In genomic region chr16:3933536-3933935, GRCm38 (mm10) we compare ENCODE assay signal across 20 mouse cellular contexts. TPM values are rescaled to one million over a fixed set of nuclear protein-coding genes. Genes with fewer than 3 reads are reported as not detected.
A peak's percentile ranks its signal among the peaks of the same experiment; 100 is the strongest.
DNase-seq lines count a peak whose midpoint lies in the region; ATAC-seq and TF ChIP-seq lines count a peak whose summit lies in the region.
"Had no signal": no experiment of that assay in that cellular context is flagged by ENCODE, and none has a peak within 500 bp of the region (broad histone marks: within the 10 kb centered on the region; RNA-seq: fewer than 3 reads in every experiment).

No protein-coding gene starts in this region.

- CTCF ChIA-PET in Patski (lab: Charles Lee): no interaction called here

- no peaks in the 10 kb centered on the region; the same call in 1 of the 2 replicates for H3K36me3 ChIP-seq in forebrain, embryonic 11.5 days (ENCODE audit: control insufficient read depth, insufficient read depth, low read length)
- peaks cover 85% of the 10 kb centered on the region for H3K36me3 ChIP-seq in forebrain, embryonic 10.5 days (replicated peaks)

- in situ Hi-C loops in Patski (cut with MboI; ENCODE audit: low pct_unique_long_range_greater_than_20kb): no loop called here

- no peaks in the 10 kb centered on the region for H3K9me3 ChIP-seq in forebrain, embryonic 11.5 days (ENCODE audit: control insufficient read depth, low read length)
- H3K9me3 ChIP-seq in forebrain, embryonic 10.5 days: no peaks in the 10 kb centered on the region
- H3K9me3 ChIP-seq: embryonic facial prominence, embryonic 10.5 days; forebrain, embryonic 15.5 days; heart, embryonic 12.5 days; hindbrain, embryonic 10.5 days; hindbrain, embryonic 15.5 days had no signal

- intact Hi-C loops in gastrocnemius, postnatal 36 days (cut with DNase I): no loop called here

- no peak for ATAC-seq in forebrain, embryonic 11.5 days (replicated peaks; ENCODE audit: low FRiP score)
- ATAC-seq in Patski: no peak
- no peak for ATAC-seq in megakaryocyte, adult 5-6 weeks (ENCODE audit: poor library complexity, severe bottlenecking)
- ATAC-seq: forebrain, embryonic 15.5 days; intestine, embryonic 16.5 days had no signal

- 96% methylated on average over 6 of the region's 6 CpGs for WGBS in forebrain, embryonic 11.5 days
- WGBS in forebrain, embryonic 10.5 days: 95% methylated on average over 6 of the region's 6 CpGs

- peak; percentile 27 for DNase-seq in forebrain, embryonic 11.5 days (ENCODE audit: low spot score)
- no peak for DNase-seq in forebrain, embryonic 10.5 days (ENCODE audit: extremely low spot score, low spot score)
- DNase-seq in 416B (ENCODE audit: low read depth) (peak; percentile 88), Patski (ENCODE audit: low read depth, low spot score) (peak; percentile 10)
- no peak for DNase-seq in gastrocnemius, postnatal 36 days
- DNase-seq in embryo, embryonic 10 days (ENCODE audit: low spot score): no peak
- DNase-seq: adrenal gland, postnatal 10 days; cerebellum, adult 18-20 months; cerebellum, adult 9-11 months; cerebellum, postnatal 36 days; gastrocnemius, postnatal 10 days had no signal

- no peak for TF ChIP-seq CTCF in Patski (IDR thresholded peaks at IDR 0.05)

- no peak overlapping the region for H3K27ac ChIP-seq in forebrain, embryonic 11.5 days (ENCODE audit: low read depth, low read length)
- no peak overlapping the region for H3K27ac ChIP-seq in forebrain, embryonic 10.5 days
- H3K27ac ChIP-seq: embryonic facial prominence, embryonic 10.5 days; forebrain, embryonic 15.5 days; hindbrain, embryonic 10.5 days; hindbrain, embryonic 15.5 days had no signal

- H3K4me3 ChIP-seq in forebrain, embryonic 11.5 days (ENCODE audit: low read depth, low read length): no peak overlapping the region
- H3K4me3 ChIP-seq in forebrain, embryonic 10.5 days: no peak overlapping the region
- H3K4me3 ChIP-seq: embryonic facial prominence, embryonic 10.5 days; forebrain, embryonic 15.5 days; heart, embryonic 12.5 days; hindbrain, embryonic 10.5 days; hindbrain, embryonic 15.5 days had no signal

- H3K27me3 ChIP-seq in forebrain, embryonic 11.5 days (ENCODE audit: control insufficient read depth, insufficient read depth, low read length): no peaks in the 10 kb centered on the region
- no peaks in the 10 kb centered on the region for H3K27me3 ChIP-seq in forebrain, embryonic 10.5 days (ENCODE audit: poor library complexity, severe bottlenecking)
- H3K27me3 ChIP-seq in Patski: no peaks in the 10 kb centered on the region
- H3K27me3 ChIP-seq: forebrain, embryonic 15.5 days; heart, embryonic 12.5 days; hindbrain, embryonic 15.5 days had no signal

- H3K4me1 ChIP-seq in forebrain, embryonic 11.5 days (replicated peaks; ENCODE audit: control insufficient read depth, insufficient read depth, low read length): no peaks in the 10 kb centered on the region
- no peaks in the 10 kb centered on the region for H3K4me1 ChIP-seq in forebrain, embryonic 10.5 days
- H3K4me1 ChIP-seq: embryonic facial prominence, embryonic 10.5 days; forebrain, embryonic 15.5 days; heart, embryonic 12.5 days; hindbrain, embryonic 10.5 days; hindbrain, embryonic 15.5 days had no signal

- no peak overlapping the region for H3K9ac ChIP-seq in forebrain, embryonic 11.5 days (ENCODE audit: low read length)
- H3K9ac ChIP-seq: forebrain, embryonic 15.5 days; heart, embryonic 12.5 days; hindbrain, embryonic 15.5 days had no signal

- POLR2A ChIA-PET in Patski (lab: Charles Lee): no interaction called here

- no peak overlapping the region for H3K4me2 ChIP-seq in forebrain, embryonic 11.5 days (ENCODE audit: low read depth, low read length, severe bottlenecking)
- H3K4me2 ChIP-seq: forebrain, embryonic 15.5 days; heart, embryonic 12.5 days; hindbrain, embryonic 15.5 days had no signal

RNA-seq across cellular contexts. Expression of gene Cluap1, which starts 24.9 kb away (rescaled TPM):
- 23.6 and 24.7 TPM in 2 replicates for polyA plus RNA-seq in forebrain, embryonic 11.5 days (2014; fragmentation: Nextera tagmentation; extraction: Ambion mirVana)
- polyA plus RNA-seq in forebrain, embryonic 10.5 days (2016; fragmentation: Nextera tagmentation; extraction: Ambion mirVana): 23.3 and 27.4 TPM in 2 replicates
- 37.7 TPM for polyA plus RNA-seq in Patski (2021)
- total RNA-seq in megakaryocyte, adult 5-6 weeks (2015): 12.4 and 17.8 TPM in 2 replicates
- 15.9 and 18.2 TPM in 2 replicates for total RNA-seq in megakaryocyte, adult 5-6 weeks (2017)
- 1 to 10 TPM; 7.6 to 9.1 TPM for total RNA-seq in gastrocnemius, postnatal 36 days (2021)

RNA-seq across cellular contexts. Expression of gene 1700037C18Rik, which starts 25.0 kb away (rescaled TPM):
- polyA plus RNA-seq in forebrain, embryonic 11.5 days (2014; fragmentation: Nextera tagmentation; extraction: Ambion mirVana): 6.3 and 7.3 TPM in 2 replicates
- 6.8 and 6.9 TPM in 2 replicates for polyA plus RNA-seq in forebrain, embryonic 10.5 days (2016; fragmentation: Nextera tagmentation; extraction: Ambion mirVana)
- 13.1 TPM for polyA plus RNA-seq in Patski (2021)
- total RNA-seq in megakaryocyte, adult 5-6 weeks (2015): 1.2 and 5.9 TPM in 2 replicates
- total RNA-seq in megakaryocyte, adult 5-6 weeks (2017): 0.85 and 3.2 TPM in 2 replicates
- total RNA-seq in gastrocnemius, postnatal 36 days (2021): 1 to 10 TPM; 2.1 to 2.6 TPM

RNA-seq across cellular contexts. Expression of gene Nlrc3, which starts 42.9 kb away (rescaled TPM):
- polyA plus RNA-seq in forebrain, embryonic 11.5 days (2014; fragmentation: Nextera tagmentation; extraction: Ambion mirVana): 0.71 and 0.99 TPM in 2 replicates
- polyA plus RNA-seq in forebrain, embryonic 10.5 days (2016; fragmentation: Nextera tagmentation; extraction: Ambion mirVana): 1.3 and 1.4 TPM in 2 replicates
- 0.95 TPM for polyA plus RNA-seq in Patski (2021)
- total RNA-seq in megakaryocyte, adult 5-6 weeks (2015): 0.98 and 1.0 TPM in 2 replicates
- 0.51 and 1.1 TPM in 2 replicates for total RNA-seq in megakaryocyte, adult 5-6 weeks (2017)
- total RNA-seq in gastrocnemius, postnatal 36 days (2021): 1 to 10 TPM; 1.3 to 3.5 TPM

RNA-seq across cellular contexts. Expression of gene Gm20695, which starts 49.1 kb away (rescaled TPM):
- 1.7 and 2.0 TPM in 2 replicates for polyA plus RNA-seq in forebrain, embryonic 11.5 days (2014; fragmentation: Nextera tagmentation; extraction: Ambion mirVana)
- 2.5 and 3.9 TPM in 2 replicates for polyA plus RNA-seq in forebrain, embryonic 10.5 days (2016; fragmentation: Nextera tagmentation; extraction: Ambion mirVana)
- polyA plus RNA-seq in Patski (2021): 0.59 TPM
- not detected in 2 replicates for total RNA-seq in megakaryocyte, adult 5-6 weeks (2015)
- total RNA-seq in megakaryocyte, adult 5-6 weeks (2017): 0.98 and 1.3 TPM in 2 replicates
- not detected for total RNA-seq in gastrocnemius, postnatal 36 days (2021)
- total RNA-seq: ES-E14; heart, postnatal 25 days had no signal
- polyA plus RNA-seq: heart, embryonic 12.5 days had no signal

RNA-seq across cellular contexts. Expression of gene Zfp597, which starts 49.2 kb away (rescaled TPM):
- 8.0 and 9.0 TPM in 2 replicates for polyA plus RNA-seq in forebrain, embryonic 11.5 days (2014; fragmentation: Nextera tagmentation; extraction: Ambion mirVana)
- polyA plus RNA-seq in forebrain, embryonic 10.5 days (2016; fragmentation: Nextera tagmentation; extraction: Ambion mirVana): 5.4 and 6.5 TPM in 2 replicates
- 6.6 TPM for polyA plus RNA-seq in Patski (2021)
- 9.9 and 11.0 TPM in 2 replicates for total RNA-seq in megakaryocyte, adult 5-6 weeks (2015)
- total RNA-seq in megakaryocyte, adult 5-6 weeks (2017): 20.8 and 22.5 TPM in 2 replicates
- total RNA-seq in gastrocnemius, postnatal 36 days (2021): 1 to 10 TPM; 5.6 to 7.0 TPM

Comparison
In these comparisons a context has a peak if more than half of its experiments do, and no peak if none do; other contexts are left out.
1. DNase-seq: peak in forebrain, embryonic 11.5 days (single experiment), 416B (single experiment) and Patski (single experiment); none in forebrain, embryonic 10.5 days (single experiment), gastrocnemius, postnatal 36 days (0 of 2) and embryo, embryonic 10 days (single experiment).